Mouse (Mus musculus): ENCODE measurements around the gene Rad51b.

Gene Rad51b

GRCm38 (mm10) chr12:79846247-79847151 lies 549.4 kb downstream of the Rad51b start:
- DNase-seq = no peak

- peak in 1 of 2 experiments; percentile 6 for DNase-seq
These were observed 551.5 kb downstream of the Rad51b start for GRCm38 (mm10) chr12:79848539-79848938.

- DNase-seq = peak; percentile 57 to 73
These were observed 552.9 kb downstream of the Rad51b start for GRCm38 (mm10) chr12:79850021-79850420.

GRCm38 (mm10) chr12:79851898-79852297 lies 554.8 kb downstream of the Rad51b start:
- peak in 1 of 2 experiments; percentile 1 for DNase-seq

- peak in 1 of 2 experiments; percentile 1 for DNase-seq
These were observed 555.5 kb downstream of the Rad51b start for GRCm38 (mm10) chr12:79852606-79853005.

GRCm38 (mm10) chr12:79853901-79854490 lies 556.9 kb downstream of the Rad51b start:
- DNase-seq = peak in 1 of 2 experiments; percentile 2

- DNase-seq = peak in 1 of 2 experiments; percentile 1
These were observed 557.4 kb downstream of the Rad51b start for GRCm38 (mm10) chr12:79854507-79854906.

GRCm38 (mm10) chr12:79856116-79856909 lies 559.2 kb downstream of the Rad51b start:
- peak; percentile 69 to 72 for DNase-seq

- peak in 1 of 2 experiments; percentile 2 for DNase-seq
These were observed 560.6 kb downstream of the Rad51b start for GRCm38 (mm10) chr12:79857704-79858103.

- DNase-seq = peak in 1 of 2 experiments; percentile 4
These were observed 561.3 kb downstream of the Rad51b start for GRCm38 (mm10) chr12:79858336-79858735.

GRCm38 (mm10) chr12:79859354-79860247 lies 562.5 kb downstream of the Rad51b start:
- peak; percentile 84 to 85 for DNase-seq

- DNase-seq = no peak
These were observed 563.1 kb downstream of the Rad51b start for GRCm38 (mm10) chr12:79860248-79860555.
